Mouse (Mus musculus) forebrain, embryonic 11.5 days (tissue): Measurements from ENCODE around the gene Trim2. TPM values are rescaled to one million over a fixed set of nuclear protein-coding genes. Genes with fewer than 3 reads are reported as not detected.
A peak's percentile ranks its signal among the peaks of the same experiment; 100 is the strongest.

Source experiments
- ATAC-seq: fragments of 200-750 bp; cut with Nextera tagmentation; replicated peaks from 2 replicates; pipeline ENCODE4 v1.8.0; 2017; ENCODE audit warnings: moderate TSS enrichment; ENCODE audit not compliant: low FRiP score
- DNase-seq: peaks from one replicate; pipeline ENCODE4 v3.0.0-alpha.2; 2017; ENCODE audit warnings: low spot score
- H3K27ac ChIP-seq: fragments of 300-500 bp; sonication (generic); 2 replicates; pipeline ENCODE4 v1.5.1; 2014; ENCODE audit warnings: low read depth, low read length
- H3K27me3 ChIP-seq: fragments of 300-500 bp; sonication (generic); 2 replicates; pipeline ENCODE4 v1.6.1; 2014; ENCODE audit warnings: mild to moderate bottlenecking, low read length, mixed read lengths; ENCODE audit not compliant: control insufficient read depth, insufficient read depth
- H3K36me3 ChIP-seq: fragments of 300-500 bp; sonication (generic); 2 replicates; pipeline ENCODE4 v1.6.1; 2014; ENCODE audit warnings: mild to moderate bottlenecking, low read length, moderate library complexity, mixed read lengths; ENCODE audit not compliant: control insufficient read depth, insufficient read depth
- H3K4me1 ChIP-seq: fragments of 300-500 bp; sonication (generic); replicated peaks from 2 replicates; pipeline ENCODE4 v1.6.1; 2014; ENCODE audit warnings: low read length, mixed read lengths; ENCODE audit not compliant: control insufficient read depth, insufficient read depth
- H3K4me2 ChIP-seq: fragments of 300-500 bp; sonication (generic); 2 replicates; pipeline ENCODE4 v1.6.1; 2014; ENCODE audit warnings: low read depth, mild to moderate bottlenecking, low read length, moderate library complexity, mixed read lengths; ENCODE audit not compliant: severe bottlenecking
- H3K4me3 ChIP-seq: fragments of 300-500 bp; sonication (generic); 2 replicates; pipeline ENCODE4 v1.5.1; 2014; ENCODE audit warnings: low read depth, low read length
- H3K9ac ChIP-seq: fragments of 300-500 bp; sonication (generic); 2 replicates; pipeline ENCODE4 v1.6.1; 2014; ENCODE audit warnings: low read length
- H3K9me3 ChIP-seq: fragments of 300-500 bp; sonication (generic); 2 replicates; pipeline ENCODE4 v1.6.1; 2016; ENCODE audit warnings: low read length, mixed read lengths; ENCODE audit not compliant: control insufficient read depth
- WGBS: fragments of 180-500 bp; shearing (Covaris S2); extraction: QIAGEN DNeasy Blood & Tissue Kit; methylation state at CpG from one replicate; pipeline ENCODE4 v1.1.7; 2014; 5-methylcytosine and 5-hydroxymethylcytosine counted together
- polyA plus RNA-seq: library from polyadenylated mRNA; unstranded; fragments of >200 nt; fragmentation: Nextera tagmentation; extraction: Ambion mirVana; gene quantifications from 2 replicates; pipeline ENCODE4 v1.2.1, GENCODE M21; 2014

Trim2 gene
- polyA plus RNA-seq, result 63.0 and 70.3 TPM in 2 replicates

DNA sequence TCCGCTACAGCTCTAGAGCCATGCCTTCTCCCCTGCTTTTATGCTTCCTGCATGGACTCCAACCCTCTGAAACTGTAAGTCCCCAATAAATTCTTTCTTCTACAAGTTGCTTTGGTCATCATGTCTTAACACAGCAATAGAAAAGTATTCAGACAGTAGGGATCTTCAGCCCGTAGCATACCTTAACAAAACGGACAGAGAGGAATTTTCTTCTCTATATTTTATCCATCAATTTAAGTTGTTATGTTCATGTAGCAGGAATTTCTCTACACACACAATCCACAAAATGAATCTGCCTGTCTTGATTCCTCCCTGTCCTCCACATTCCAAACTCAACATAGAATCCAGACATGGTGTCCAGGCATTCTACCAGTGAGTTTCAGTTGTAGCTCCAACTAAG lies at the start of gene Trim2:
Gene Trim2 (minus strand): TSS at position 101 of the 400 bp plus-strand sequence.
- Histone ChIP-seq H3K4me2 (peak within 1 kb of the TSS; percentile 76), H3K9ac (no peak within 1 kb of the TSS), H3K36me3 (no peaks in the 10 kb centered on the region), H3K27me3 (no peaks in the 10 kb centered on the region; the same call in 1 of the 2 replicates), H3K9me3 (no peaks in the 10 kb centered on the region), H3K27ac (no peak within 1 kb of the TSS), H3K4me1 (peaks cover 2% of the 10 kb centered on the region; the same call in 1 of the 2 replicates), H3K4me3 (no peak within 1 kb of the TSS)
- no peak for DNase-seq
- WGBS, result 97% methylated on average over 3 of the region's 3 CpGs
- no peak for ATAC-seq

DNA sequence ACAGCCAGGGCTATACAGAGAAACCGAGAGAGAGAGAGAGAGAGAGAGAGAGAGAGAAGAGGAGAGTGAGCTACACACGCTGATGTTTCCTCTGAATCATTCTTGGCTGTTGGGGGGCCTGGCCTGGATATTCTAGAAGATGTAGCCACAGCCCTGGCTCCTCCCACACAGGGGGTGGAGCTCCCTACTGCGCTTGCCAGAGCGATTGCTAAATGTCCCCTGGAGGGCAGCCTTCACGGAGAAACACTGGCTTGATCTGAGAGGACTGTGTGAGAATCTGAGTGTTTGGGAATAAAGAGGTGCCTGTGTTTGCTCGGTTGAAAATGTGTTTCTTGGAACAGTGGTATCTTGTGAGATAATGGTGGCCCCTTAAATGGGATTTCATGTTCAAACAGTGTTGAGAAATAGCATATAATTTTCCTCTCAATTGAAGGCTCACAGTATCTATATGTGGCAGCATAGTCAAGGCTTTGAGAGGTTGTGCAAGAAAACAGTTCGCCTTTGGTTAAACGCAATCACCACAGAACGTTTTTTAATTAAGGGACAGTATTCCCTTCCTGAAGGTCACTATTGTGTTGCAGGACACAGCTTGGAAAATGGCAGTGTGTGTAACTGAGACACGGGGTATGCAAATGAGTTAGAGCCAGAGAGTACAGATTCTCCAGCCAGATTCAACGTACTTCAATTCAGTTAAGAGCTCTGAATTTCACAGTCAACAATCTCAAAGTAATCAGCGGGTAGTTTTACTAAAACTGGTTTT lies 49.4 kb upstream of the Trim2 start:
- Histone ChIP-seq H3K4me3 (no peak overlapping the region), H3K4me2 (no peak overlapping the region), H3K9ac (no peak overlapping the region), H3K27me3 (no peaks in the 10 kb centered on the region), H3K4me1 (no peaks in the 10 kb centered on the region), H3K36me3 (no peaks in the 10 kb centered on the region), H3K9me3 (no peaks in the 10 kb centered on the region), H3K27ac (no peak overlapping the region)
- ATAC-seq (no peak), DNase-seq (no peak)
- WGBS, result 56% methylated on average over 12 of the region's 12 CpGs

GRCm38 (mm10) chr3:84352353-84353034 lies 45.8 kb upstream of the Trim2 start:
- 43% methylated on average over 5 of the region's 5 CpGs for WGBS
- H3K4me3 ChIP-seq, result no peak overlapping the region
- ATAC-seq (no peak), DNase-seq (peak; percentile 83)
- H3K9me3 ChIP-seq, result no peaks in the 10 kb centered on the region
- H3K4me2 ChIP-seq, result no peak overlapping the region
- H3K9ac ChIP-seq, result no peak overlapping the region
- no peak overlapping the region for H3K27ac ChIP-seq
- H3K27me3 ChIP-seq, result no peaks in the 10 kb centered on the region
- H3K4me1 ChIP-seq, result no peaks in the 10 kb centered on the region
- no peaks in the 10 kb centered on the region for H3K36me3 ChIP-seq

- no peak overlapping the region for H3K4me2 ChIP-seq
- H3K9me3 ChIP-seq, result no peaks in the 10 kb centered on the region
- no peak for DNase-seq
- no peaks in the 10 kb centered on the region; the same call in 1 of the 2 replicates for H3K27me3 ChIP-seq
- H3K36me3 ChIP-seq, result no peaks in the 10 kb centered on the region
- H3K4me3 ChIP-seq, result no peak overlapping the region
- no peak overlapping the region for H3K27ac ChIP-seq
- no peak for ATAC-seq
- no peak overlapping the region for H3K9ac ChIP-seq
- 80% methylated on average over 6 of the region's 6 CpGs for WGBS
- no peaks in the 10 kb centered on the region for H3K4me1 ChIP-seq
These were observed 43.6 kb upstream of the Trim2 start for GRCm38 (mm10) chr3:84350311-84350710.

- H3K9me3 ChIP-seq, result no peaks in the 10 kb centered on the region
- H3K36me3 ChIP-seq, result no peaks in the 10 kb centered on the region
- H3K4me3 ChIP-seq, result no peak overlapping the region
- DNase-seq (no peak), ATAC-seq (no peak)
- H3K27ac ChIP-seq, result no peak overlapping the region
- no peaks in the 10 kb centered on the region; the same call in 1 of the 2 replicates for H3K27me3 ChIP-seq
- H3K4me2 ChIP-seq, result no peak overlapping the region
- 95% methylated on average over 10 of the region's 10 CpGs for WGBS
- no peak overlapping the region for H3K9ac ChIP-seq
- no peaks in the 10 kb centered on the region; the same call in 1 of the 2 replicates for H3K4me1 ChIP-seq
These were observed 43.1 kb upstream of the Trim2 start for GRCm38 (mm10) chr3:84349771-84350170.

DNA sequence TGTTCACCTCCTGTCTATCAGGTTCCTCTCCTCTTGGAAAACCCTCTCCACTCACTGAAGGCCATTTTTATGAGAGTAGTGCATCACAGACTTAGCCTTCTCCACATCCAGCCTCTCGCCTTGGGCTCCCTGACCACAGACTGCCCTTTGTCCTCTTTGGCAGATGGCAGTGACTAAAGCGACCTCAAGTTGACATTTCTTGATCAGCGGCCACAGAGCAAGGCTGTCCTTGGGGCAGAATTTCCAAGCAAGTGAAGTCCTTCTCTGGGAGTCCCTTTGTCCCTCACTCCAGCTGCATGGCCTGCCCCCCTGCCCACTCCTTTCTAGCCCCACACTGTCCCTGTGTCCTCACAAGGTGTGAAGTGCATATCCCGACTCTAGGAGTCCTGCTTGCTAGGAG lies 40.7 kb upstream of the Trim2 start:
- Histone ChIP-seq H3K27ac (no peak overlapping the region), H3K27me3 (no peaks in the 10 kb centered on the region; the same call in 1 of the 2 replicates), H3K9me3 (no peaks in the 10 kb centered on the region), H3K36me3 (no peaks in the 10 kb centered on the region), H3K4me2 (no peak overlapping the region), H3K4me1 (no peaks in the 10 kb centered on the region; the same call in 1 of the 2 replicates), H3K9ac (no peak overlapping the region), H3K4me3 (no peak overlapping the region)
- 69% methylated on average over 4 of the region's 4 CpGs for WGBS
- no peak for DNase-seq
- no peak for ATAC-seq

- Histone ChIP-seq H3K36me3 (no peaks in the 10 kb centered on the region), H3K4me2 (no peak overlapping the region), H3K9ac (no peak overlapping the region), H3K27me3 (no peaks in the 10 kb centered on the region; the same call in 1 of the 2 replicates), H3K4me3 (no peak overlapping the region), H3K9me3 (no peaks in the 10 kb centered on the region), H3K4me1 (no peaks in the 10 kb centered on the region; the same call in 1 of the 2 replicates), H3K27ac (no peak overlapping the region)
- ATAC-seq, result no peak
- no peak for DNase-seq
- 26% methylated on average over 10 of the region's 10 CpGs for WGBS
These were observed 39.9 kb upstream of the Trim2 start for GRCm38 (mm10) chr3:84346456-84347150.

GRCm38 (mm10) chr3:84345646-84345980 lies 38.9 kb upstream of the Trim2 start:
- no peaks in the 10 kb centered on the region for H3K9me3 ChIP-seq
- H3K27me3 ChIP-seq, result no peaks in the 10 kb centered on the region; the same call in 1 of the 2 replicates
- peak overlapping the region; percentile 60; the same call in 1 of the 2 replicates for H3K4me2 ChIP-seq
- no peak for ATAC-seq
- no peaks in the 10 kb centered on the region; the same call in 1 of the 2 replicates for H3K4me1 ChIP-seq
- WGBS, result 52% methylated on average over 6 of the region's 6 CpGs
- H3K36me3 ChIP-seq, result no peaks in the 10 kb centered on the region
- no peak for DNase-seq
- no peak overlapping the region for H3K9ac ChIP-seq
- H3K4me3 ChIP-seq, result peak overlapping the region; percentile 30; the same call in 1 of the 2 replicates
- H3K27ac ChIP-seq, result no peak overlapping the region
